In the genomic region with DNA sequence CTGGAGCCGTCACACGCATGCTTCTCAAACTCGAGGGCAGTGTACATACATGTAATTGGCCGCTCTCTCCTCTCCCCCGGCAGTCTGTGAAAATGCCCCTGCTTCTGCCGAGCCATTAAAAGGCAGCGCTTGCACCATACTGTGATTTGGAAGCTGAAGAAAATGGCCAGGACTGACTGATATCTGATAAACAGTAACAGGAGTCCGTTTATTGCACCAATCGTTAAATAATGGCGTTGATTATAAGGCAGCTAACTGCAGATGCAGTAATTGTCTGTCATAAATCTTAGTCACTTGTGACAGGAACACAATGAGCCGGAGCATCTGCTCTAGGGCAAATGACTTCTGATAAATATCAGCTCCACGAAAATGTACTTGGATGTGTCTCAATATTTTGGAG, we compare ENCODE assay signal across 15 mouse cellular contexts.
DNase-seq lines count a peak whose midpoint lies in the region; ATAC-seq lines count a peak whose summit lies in the region.
"Had no signal": no experiment of that assay in that cellular context is flagged by ENCODE, and none has a peak within 500 bp of the region (broad histone marks: within the 10 kb centered on the region; RNA-seq: fewer than 3 reads in every experiment).

No protein-coding gene starts in this region.

- no peaks in the 10 kb centered on the region for H3K36me3 ChIP-seq in forebrain, embryonic 13.5 days (ENCODE audit: poor library complexity, severe bottlenecking)
- H3K36me3 ChIP-seq in forebrain, embryonic 10.5 days (replicated peaks): no peaks in the 10 kb centered on the region
- H3K36me3 ChIP-seq: G1E; limb, embryonic 15.5 days had no signal

- H3K9ac ChIP-seq in forebrain, embryonic 13.5 days: no peak overlapping the region
- H3K9ac ChIP-seq: limb, embryonic 15.5 days; lung, embryonic 14.5 days had no signal

- H3K4me3 ChIP-seq in forebrain, embryonic 13.5 days: no peak overlapping the region
- no peak overlapping the region for H3K4me3 ChIP-seq in forebrain, embryonic 10.5 days
- H3K4me3 ChIP-seq: erythroblast, embryonic 14.5 days; limb, embryonic 15.5 days had no signal

- no peaks in the 10 kb centered on the region for H3K27me3 ChIP-seq in forebrain, embryonic 13.5 days
- H3K27me3 ChIP-seq in forebrain, embryonic 10.5 days (ENCODE audit: poor library complexity, severe bottlenecking): no peaks in the 10 kb centered on the region
- H3K27me3 ChIP-seq: limb, embryonic 15.5 days had no signal

- 63% methylated on average over 12 of the region's 12 CpGs for WGBS in forebrain, embryonic 13.5 days
- WGBS in forebrain, embryonic 10.5 days: 90% methylated on average over 12 of the region's 12 CpGs

- H3K4me2 ChIP-seq in forebrain, embryonic 13.5 days: 0 out of 2 replicates have a peak overlapping the region, but pooled peaks have one; percentile 3
- H3K4me2 ChIP-seq: limb, embryonic 15.5 days; lung, embryonic 14.5 days had no signal

- peak; percentile 64 for ATAC-seq in forebrain, embryonic 13.5 days

- H3K9me3 ChIP-seq in forebrain, embryonic 13.5 days (replicated peaks): no peaks in the 10 kb centered on the region
- no peaks in the 10 kb centered on the region for H3K9me3 ChIP-seq in forebrain, embryonic 10.5 days
- H3K9me3 ChIP-seq: G1E; limb, embryonic 15.5 days had no signal

- H3K4me1 ChIP-seq in forebrain, embryonic 13.5 days: peaks cover 40% of the 10 kb centered on the region
- no peaks in the 10 kb centered on the region for H3K4me1 ChIP-seq in forebrain, embryonic 10.5 days
- H3K4me1 ChIP-seq: limb, embryonic 15.5 days had no signal

- peak overlapping the region; percentile 37 for H3K27ac ChIP-seq in forebrain, embryonic 13.5 days
- H3K27ac ChIP-seq in forebrain, embryonic 10.5 days: no peak overlapping the region
- H3K27ac ChIP-seq: limb, embryonic 15.5 days had no signal

- no peak for DNase-seq in forebrain, embryonic 10.5 days (ENCODE audit: extremely low spot score, low spot score)
- DNase-seq in brain, adult 2 months (ENCODE audit: low read depth, low spot score): peak; percentile 40
- peak; percentile 8 for DNase-seq in forelimb bud, embryonic 11.5 days (ENCODE audit: low read depth, low spot score)
- DNase-seq in layer of hippocampus, adult 9-11 months: peak; percentile 18
- DNase-seq in kidney, adult 8-10 months: no peak
- DNase-seq in urinary bladder, adult 2 months (ENCODE audit: low spot score): no peak
- no peak for DNase-seq in cerebellum, postnatal 25 days
- DNase-seq: B cell, adult 2 months; cerebellum, adult 18-20 months; kidney, adult 9 months; lung, embryonic 14.5 days had no signal

Comparison
In these comparisons a context has a peak if more than half of its experiments do, and no peak if none do; other contexts are left out.
1. DNase-seq: peak in brain, adult 2 months (single experiment), forelimb bud, embryonic 11.5 days (single experiment) and layer of hippocampus, adult 9-11 months (single experiment); none in forebrain, embryonic 10.5 days (single experiment), kidney, adult 8-10 months (0 of 2), urinary bladder, adult 2 months (single experiment) and cerebellum, postnatal 25 days (0 of 2).